Mouse (Mus musculus): ENCODE measurements around the gene Vmn1r138. TPM values are rescaled to one million over a fixed set of nuclear protein-coding genes. Genes with fewer than 3 reads are reported as not detected.
"Not testable (repeated sequence)": the region's sequence is repeated elsewhere in the genome, so short reads cannot be mapped to it uniquely, and the experiment has no call there.

Vmn1r138 gene
- not detected in 2 replicates for polyA plus RNA-seq (2016; fragmentation: Nextera tagmentation; extraction: Ambion mirVana)

DNA sequence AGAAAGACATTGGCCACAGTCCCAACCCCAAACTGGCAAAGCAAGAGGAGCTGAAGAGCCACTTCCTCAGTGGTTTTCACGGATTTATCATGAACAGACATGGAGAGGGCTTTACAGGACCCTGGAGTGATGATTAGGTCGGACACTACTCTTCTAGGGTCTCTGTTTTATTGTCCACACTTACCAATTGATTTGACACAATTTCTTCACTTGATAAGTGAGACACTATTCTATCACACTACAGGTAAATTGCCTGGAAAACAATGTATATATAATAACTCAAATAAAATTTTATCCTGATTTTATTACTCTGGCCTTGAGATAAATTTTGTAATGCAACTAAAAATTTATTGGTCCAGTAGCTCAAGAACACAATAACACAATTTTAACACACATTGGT lies at the start of gene Vmn1r138:
Gene Vmn1r138, minus strand, starts transcription at position 101 of the 400 bp plus-strand sequence.
- H3K36me3 ChIP-seq; H3K4me1 ChIP-seq; H3K27me3 ChIP-seq (ENCODE audit: low read depth, poor library complexity, severe bottlenecking); DNase-seq (ENCODE audit: low spot score); H3K9me3 ChIP-seq (replicated peaks); H3K4me3 ChIP-seq; H3K27ac ChIP-seq (replicated peaks): not testable (repeated sequence)
- WGBS = no CpG with 5 or more reads among the region's 2 CpGs

DNA sequence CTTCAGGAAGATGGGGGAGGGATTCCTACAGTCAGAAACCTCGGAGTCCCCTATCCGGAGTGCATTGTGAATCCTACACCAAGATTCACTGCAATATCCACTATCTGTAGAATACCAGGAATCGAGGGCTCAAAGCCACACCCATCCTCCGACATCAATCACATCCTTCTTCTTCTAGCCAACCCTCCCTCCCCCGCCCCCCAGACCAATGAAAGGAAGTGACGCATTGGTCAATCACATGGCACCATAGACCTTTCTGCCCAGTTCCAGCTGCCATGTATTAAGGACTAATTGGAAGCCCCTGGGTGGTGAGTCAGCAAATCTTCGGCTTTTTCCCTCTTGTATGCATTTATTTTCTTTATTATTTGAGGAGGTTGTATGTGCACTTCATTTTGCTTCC lies 40.1 kb upstream of the Vmn1r138 start, which contains the start of gene Vmn1r139:
Gene Vmn1r139, plus strand, starts transcription at position 301 of the 400 bp plus-strand sequence.
- not testable (repeated sequence) for H3K27ac ChIP-seq (replicated peaks); H3K4me1 ChIP-seq; DNase-seq (ENCODE audit: low spot score); H3K4me3 ChIP-seq; H3K9me3 ChIP-seq (replicated peaks); H3K36me3 ChIP-seq; H3K27me3 ChIP-seq (ENCODE audit: low read depth, poor library complexity, severe bottlenecking)
- no CpG with 5 or more reads among the region's 7 CpGs for WGBS

DNA sequence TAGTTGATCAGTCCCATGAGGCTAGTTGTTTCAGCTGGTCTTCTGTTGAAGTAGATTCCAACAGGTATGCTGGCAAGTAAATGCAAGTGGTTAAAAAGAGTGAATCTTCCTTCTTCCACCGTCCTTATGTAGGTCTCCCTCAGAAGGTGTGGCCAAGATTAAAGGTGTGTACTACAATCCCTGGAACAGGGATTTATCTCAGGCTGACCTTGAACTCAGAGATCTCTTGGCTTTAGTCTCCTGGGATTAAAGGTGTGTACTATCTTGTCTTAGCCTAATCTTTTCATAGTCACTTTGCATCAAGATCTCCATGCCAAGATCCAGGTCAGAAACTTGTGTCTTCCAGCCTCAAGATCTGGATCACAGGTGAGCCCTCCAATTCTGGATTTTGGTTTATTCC lies 27.5 kb upstream of the Vmn1r138 start, which contains the start of gene Gm6176:
Gene Gm6176, minus strand, starts transcription at position 101 of the 400 bp plus-strand sequence.
- not testable (repeated sequence) for H3K9me3 ChIP-seq (replicated peaks); H3K4me1 ChIP-seq; H3K27me3 ChIP-seq (ENCODE audit: low read depth, poor library complexity, severe bottlenecking); H3K4me3 ChIP-seq; H3K36me3 ChIP-seq; DNase-seq (ENCODE audit: low spot score); H3K27ac ChIP-seq (replicated peaks)
- WGBS = no CpG with 5 or more reads among the region's 1 CpGs

DNA sequence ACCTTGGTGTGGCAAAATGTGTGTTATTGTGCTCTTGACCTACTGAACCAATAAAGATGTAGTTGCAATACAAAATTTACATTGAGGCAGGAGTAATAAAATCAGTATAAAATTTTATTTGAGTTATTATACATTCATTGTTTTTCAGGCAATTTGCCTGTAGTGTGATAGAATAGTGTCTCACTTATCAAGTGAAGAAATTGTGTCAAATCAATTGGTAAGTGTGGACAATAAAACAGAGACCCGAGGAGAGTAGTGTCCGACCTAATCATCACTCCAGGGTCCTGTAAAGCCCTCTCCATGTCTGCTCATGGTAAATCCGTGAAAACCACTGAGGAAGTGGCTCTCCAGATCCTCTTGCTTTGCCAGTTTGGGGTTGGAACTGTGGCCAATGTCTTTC lies 34.4 kb downstream of the Vmn1r138 start, which contains the start of gene Vmn1r137:
Gene Vmn1r137, plus strand, starts transcription at position 301 of the 400 bp plus-strand sequence.
- not testable (repeated sequence) for H3K36me3 ChIP-seq; H3K4me1 ChIP-seq; H3K4me3 ChIP-seq; H3K9me3 ChIP-seq (replicated peaks); H3K27ac ChIP-seq (replicated peaks); DNase-seq (ENCODE audit: low spot score); H3K27me3 ChIP-seq (ENCODE audit: low read depth, poor library complexity, severe bottlenecking)
- no CpG with 5 or more reads among the region's 3 CpGs for WGBS

Other genes with a start within 250 kb of the Vmn1r138 start
- gene Gm4177, start 232.2 kb downstream of the Vmn1r138 start, polyA plus RNA-seq (2016; fragmentation: Nextera tagmentation; extraction: Ambion mirVana) = not detected in 2 replicates
- gene Vmn1r135, start 196.5 kb downstream of the Vmn1r138 start, polyA plus RNA-seq (2016; fragmentation: Nextera tagmentation; extraction: Ambion mirVana) = not detected in 2 replicates
- gene Gm5725, start 184.6 kb downstream of the Vmn1r138 start, polyA plus RNA-seq (2016; fragmentation: Nextera tagmentation; extraction: Ambion mirVana) = not detected in 2 replicates
- not detected in 2 replicates for gene Gm5891, start 107.6 kb downstream of the Vmn1r138 start, polyA plus RNA-seq (2016; fragmentation: Nextera tagmentation; extraction: Ambion mirVana)
- not detected in 2 replicates for gene Vmn1r137, start 34.3 kb downstream of the Vmn1r138 start, polyA plus RNA-seq (2016; fragmentation: Nextera tagmentation; extraction: Ambion mirVana)
- not detected in 2 replicates for gene Gm6176, start 27.4 kb upstream of the Vmn1r138 start, polyA plus RNA-seq (2016; fragmentation: Nextera tagmentation; extraction: Ambion mirVana)
- gene Vmn1r139, start 40.2 kb upstream of the Vmn1r138 start, polyA plus RNA-seq (2016; fragmentation: Nextera tagmentation; extraction: Ambion mirVana) = not detected in 2 replicates
- not detected in 2 replicates for gene Gm16451, start 89.3 kb upstream of the Vmn1r138 start, polyA plus RNA-seq (2016; fragmentation: Nextera tagmentation; extraction: Ambion mirVana)
- gene Gm10666, start 105.8 kb upstream of the Vmn1r138 start, polyA plus RNA-seq (2016; fragmentation: Nextera tagmentation; extraction: Ambion mirVana) = not detected in 2 replicates
- not detected in 2 replicates for gene Vmn1r142, start 135.1 kb upstream of the Vmn1r138 start, polyA plus RNA-seq (2016; fragmentation: Nextera tagmentation; extraction: Ambion mirVana)
- not detected in 2 replicates for gene Vmn1r143, start 160.5 kb upstream of the Vmn1r138 start, polyA plus RNA-seq (2016; fragmentation: Nextera tagmentation; extraction: Ambion mirVana)
- not detected in 2 replicates for gene Gm8653, start 172.4 kb upstream of the Vmn1r138 start, polyA plus RNA-seq (2016; fragmentation: Nextera tagmentation; extraction: Ambion mirVana)
- not detected in 2 replicates for gene Gm8453, start 200.6 kb upstream of the Vmn1r138 start, polyA plus RNA-seq (2016; fragmentation: Nextera tagmentation; extraction: Ambion mirVana)